Mouse (Mus musculus): Measurements from ENCODE around the gene Nacc2. TPM values are rescaled to one million over a fixed set of nuclear protein-coding genes. Genes with fewer than 3 reads are reported as not detected.

Gene Nacc2
- polyA plus RNA-seq, 1 experiment from 2014 or later: 21.3 TPM

- no peak overlapping the region for H3K4me2 ChIP-seq
- no peak overlapping the region for H3K27ac ChIP-seq (replicated peaks)
- H3K36me3 ChIP-seq: no peaks in the 10 kb centered on the region
- H3K27me3 ChIP-seq: no peaks in the 10 kb centered on the region
- 0 out of 2 replicates have a peak, but pooled peaks have one; percentile 38 for ATAC-seq (ENCODE audit: low FRiP score, low read depth)
- no peaks in the 10 kb centered on the region for H3K9me3 ChIP-seq
- H3K9ac ChIP-seq: no peak overlapping the region
- 56% methylated on average over 14 of the region's 14 CpGs for WGBS
- no peak overlapping the region for H3K4me3 ChIP-seq
- H3K4me1 ChIP-seq (replicated peaks): peaks cover 11% of the 10 kb centered on the region; the same call in 1 of the 2 replicates
Measured at GRCm38 (mm10) chr2:26066527-26066926, 56.5 kb downstream of the Nacc2 start.

GRCm38 (mm10) chr2:26062742-26063427 is 60.1 kb downstream of the Nacc2 start:
- Histone ChIP-seq H3K9ac (no peak overlapping the region), H3K36me3 (no peaks in the 10 kb centered on the region), H3K4me1 (replicated peaks) (peaks cover 11% of the 10 kb centered on the region; the same call in 1 of the 2 replicates), H3K4me3 (no peak overlapping the region), H3K27ac (replicated peaks) (no peak overlapping the region), H3K4me2 (no peak overlapping the region), H3K9me3 (no peaks in the 10 kb centered on the region), H3K27me3 (no peaks in the 10 kb centered on the region)
- ATAC-seq (ENCODE audit: low FRiP score, low read depth): no peak
- whole genome bisulfite sequencing: 84% methylated on average over 13 of the region's 13 CpGs

GRCm38 (mm10) chr2:26062241-26062640 is 60.8 kb downstream of the Nacc2 start:
- Histone ChIP-seq H3K9ac (no peak overlapping the region), H3K27me3 (no peaks in the 10 kb centered on the region), H3K9me3 (no peaks in the 10 kb centered on the region), H3K4me3 (no peak overlapping the region), H3K27ac (replicated peaks) (no peak overlapping the region), H3K4me2 (no peak overlapping the region), H3K36me3 (no peaks in the 10 kb centered on the region), H3K4me1 (replicated peaks) (peaks cover 11% of the 10 kb centered on the region; the same call in 1 of the 2 replicates)
- 87% methylated on average over 4 of the region's 4 CpGs for WGBS
- ATAC-seq (ENCODE audit: low FRiP score, low read depth): no peak

- Histone ChIP-seq H3K36me3 (no peaks in the 10 kb centered on the region), H3K9me3 (no peaks in the 10 kb centered on the region), H3K27ac (replicated peaks) (no peak overlapping the region), H3K4me1 (replicated peaks) (0 out of 2 replicates have a peak, but pooled peaks cover 4% of the 10 kb centered on the region), H3K4me2 (no peak overlapping the region), H3K27me3 (no peaks in the 10 kb centered on the region), H3K4me3 (no peak overlapping the region), H3K9ac (no peak overlapping the region)
- 72% methylated on average over 21 of the region's 21 CpGs for WGBS
- no peak for ATAC-seq (ENCODE audit: low FRiP score, low read depth)
Measured at GRCm38 (mm10) chr2:26061018-26061666, 61.9 kb downstream of the Nacc2 start.

- Histone ChIP-seq H3K36me3 (no peaks in the 10 kb centered on the region), H3K9me3 (no peaks in the 10 kb centered on the region), H3K27ac (replicated peaks) (no peak overlapping the region), H3K27me3 (no peaks in the 10 kb centered on the region), H3K9ac (no peak overlapping the region), H3K4me1 (replicated peaks) (0 out of 2 replicates have a peak, but pooled peaks cover 6% of the 10 kb centered on the region), H3K4me3 (no peak overlapping the region), H3K4me2 (no peak overlapping the region)
- ATAC-seq (ENCODE audit: low FRiP score, low read depth): no peak
- 84% methylated on average over 7 of the region's 7 CpGs for WGBS
Measured at GRCm38 (mm10) chr2:26057053-26057452, 66.0 kb downstream of the Nacc2 start.

- Histone ChIP-seq H3K36me3 (no peaks in the 10 kb centered on the region), H3K9ac (no peak overlapping the region), H3K4me1 (replicated peaks) (0 out of 2 replicates have a peak, but pooled peaks cover 6% of the 10 kb centered on the region), H3K9me3 (no peaks in the 10 kb centered on the region), H3K4me2 (no peak overlapping the region), H3K4me3 (no peak overlapping the region), H3K27me3 (no peaks in the 10 kb centered on the region), H3K27ac (replicated peaks) (no peak overlapping the region)
- no peak for ATAC-seq (ENCODE audit: low FRiP score, low read depth)
- 69% methylated on average over 5 of the region's 5 CpGs for WGBS
Measured at GRCm38 (mm10) chr2:26056226-26056625, 66.8 kb downstream of the Nacc2 start.

- no peak overlapping the region for H3K4me3 ChIP-seq
- no peak overlapping the region for H3K27ac ChIP-seq (replicated peaks)
- no peaks in the 10 kb centered on the region for H3K27me3 ChIP-seq
- H3K36me3 ChIP-seq: no peaks in the 10 kb centered on the region
- WGBS: 42% methylated on average over 2 of the region's 2 CpGs
- no peak overlapping the region for H3K9ac ChIP-seq
- H3K9me3 ChIP-seq: no peaks in the 10 kb centered on the region
- 0 out of 2 replicates have a peak, but pooled peaks cover 6% of the 10 kb centered on the region for H3K4me1 ChIP-seq (replicated peaks)
- H3K4me2 ChIP-seq: no peak overlapping the region
- ATAC-seq (ENCODE audit: low FRiP score, low read depth): no peak
Measured at GRCm38 (mm10) chr2:26055747-26056102, 67.3 kb downstream of the Nacc2 start.

- peak; percentile 69; the same call in 1 of the 2 replicates for ATAC-seq (ENCODE audit: low FRiP score, low read depth)
- Histone ChIP-seq H3K9ac (no peak overlapping the region), H3K27ac (replicated peaks) (no peak overlapping the region), H3K27me3 (no peaks in the 10 kb centered on the region), H3K4me1 (replicated peaks) (0 out of 2 replicates have a peak, but pooled peaks cover 6% of the 10 kb centered on the region), H3K4me3 (no peak overlapping the region), H3K36me3 (no peaks in the 10 kb centered on the region), H3K4me2 (no peak overlapping the region), H3K9me3 (no peaks in the 10 kb centered on the region)
- WGBS: 36% methylated on average over 8 of the region's 8 CpGs
Measured at GRCm38 (mm10) chr2:26055046-26055746, 67.8 kb downstream of the Nacc2 start.

- Histone ChIP-seq H3K27ac (replicated peaks) (no peak overlapping the region), H3K4me2 (no peak overlapping the region), H3K27me3 (no peaks in the 10 kb centered on the region), H3K36me3 (no peaks in the 10 kb centered on the region), H3K9me3 (no peaks in the 10 kb centered on the region), H3K4me1 (replicated peaks) (0 out of 2 replicates have a peak, but pooled peaks cover 6% of the 10 kb centered on the region), H3K4me3 (no peak overlapping the region), H3K9ac (no peak overlapping the region)
- ATAC-seq (ENCODE audit: low FRiP score, low read depth): no peak
- WGBS: 55% methylated on average over 4 of the region's 4 CpGs
Measured at GRCm38 (mm10) chr2:26052806-26053205, 70.2 kb downstream of the Nacc2 start.

GRCm38 (mm10) chr2:26048816-26049215 is 74.2 kb downstream of the Nacc2 start:
- 68% methylated on average over 5 of the region's 5 CpGs for WGBS
- Histone ChIP-seq H3K27ac (replicated peaks) (no peak overlapping the region), H3K4me3 (no peak overlapping the region), H3K27me3 (no peaks in the 10 kb centered on the region), H3K4me2 (no peak overlapping the region), H3K9ac (no peak overlapping the region), H3K4me1 (replicated peaks) (no peaks in the 10 kb centered on the region), H3K9me3 (no peaks in the 10 kb centered on the region), H3K36me3 (no peaks in the 10 kb centered on the region)
- no peak for ATAC-seq (ENCODE audit: low FRiP score, low read depth)

- H3K9ac ChIP-seq: no peak overlapping the region
- no peak overlapping the region for H3K4me2 ChIP-seq
- H3K4me1 ChIP-seq (replicated peaks): peaks cover 11% of the 10 kb centered on the region
- H3K27me3 ChIP-seq: no peaks in the 10 kb centered on the region
- no peaks in the 10 kb centered on the region for H3K9me3 ChIP-seq
- H3K4me3 ChIP-seq: no peak overlapping the region
- WGBS: 55% methylated on average over 9 of the region's 9 CpGs
- H3K36me3 ChIP-seq: no peaks in the 10 kb centered on the region
- no peak for ATAC-seq (ENCODE audit: low FRiP score, low read depth)
- no peak overlapping the region for H3K27ac ChIP-seq (replicated peaks)
Measured at GRCm38 (mm10) chr2:26044216-26044615, 78.8 kb downstream of the Nacc2 start.

- H3K36me3 ChIP-seq: no peaks in the 10 kb centered on the region
- 88% methylated on average over 3 of the region's 3 CpGs for WGBS
- H3K27ac ChIP-seq (replicated peaks): no peak overlapping the region
- ATAC-seq (ENCODE audit: low FRiP score, low read depth): no peak
- no peaks in the 10 kb centered on the region for H3K27me3 ChIP-seq
- peaks cover 11% of the 10 kb centered on the region for H3K4me1 ChIP-seq (replicated peaks)
- H3K4me2 ChIP-seq: no peak overlapping the region
- H3K9ac ChIP-seq: no peak overlapping the region
- no peaks in the 10 kb centered on the region for H3K9me3 ChIP-seq
- H3K4me3 ChIP-seq: no peak overlapping the region
Measured at GRCm38 (mm10) chr2:26042603-26043002, 80.4 kb downstream of the Nacc2 start.
